Mouse (Mus musculus) small intestine, adult 2 months (tissue): Measurements from ENCODE around the gene Ubox5. TPM values are rescaled to one million over a fixed set of nuclear protein-coding genes. Genes with fewer than 3 reads are reported as not detected.
A peak's percentile ranks its signal among the peaks of the same experiment; 100 is the strongest.

Experiments used
- H3K27ac ChIP-seq: fragments of 200-500 bp; 2 replicates; pipeline ENCODE4 v1.5.1; 2012; ENCODE audit warnings: low read depth, low read length, control low read depth, inconsistent platforms; ENCODE audit not compliant: insufficient read depth
- H3K27me3 ChIP-seq: fragments of 200-500 bp; 2 replicates; pipeline ENCODE4 v1.6.1; 2012; ENCODE audit warnings: mild to moderate bottlenecking, moderate library complexity, low read length, inconsistent platforms; ENCODE audit not compliant: control insufficient read depth, insufficient read depth
- H3K36me3 ChIP-seq: fragments of 200-500 bp; 2 replicates; pipeline ENCODE4 v1.6.1; 2012; ENCODE audit warnings: mild to moderate bottlenecking, low read length, control low read depth, inconsistent platforms; ENCODE audit not compliant: control insufficient read depth, insufficient read depth
- H3K4me1 ChIP-seq: fragments of 200-500 bp; 2 replicates; pipeline ENCODE4 v1.6.1; 2012; ENCODE audit warnings: low read length, inconsistent platforms, mixed read lengths; ENCODE audit not compliant: control insufficient read depth, insufficient read depth, insufficient read length
- H3K4me3 ChIP-seq: fragments of 200-500 bp; 2 replicates; pipeline ENCODE4 v1.5.1; 2012; ENCODE audit warnings: low read depth, mild to moderate bottlenecking, control low read depth, inconsistent platforms, low read length, moderate library complexity
- CTCF ChIP-seq: fragments of 200-500 bp; IDR thresholded peaks from 2 replicates; pipeline ENCODE4 v1.5.1; 2012; ENCODE audit warnings: low read depth, mild to moderate bottlenecking, control low read depth, inconsistent platforms, low read length, moderate library complexity, mixed read lengths; ENCODE audit not compliant: insufficient replicate concordance, insufficient read length; ENCODE audit errors: extremely low read depth
- POLR2A ChIP-seq: fragments of 200-500 bp; IDR thresholded peaks from 2 replicates; pipeline ENCODE4 v1.6.1; 2012; ENCODE audit warnings: low read depth, mild to moderate bottlenecking, control low read depth, inconsistent platforms, low read length, moderate library complexity
- WGBS: fragments of 180-500 bp; shearing (Covaris S2); methylation state at CpG from one replicate; pipeline ENCODE4 v1.1.7; 2018; 5-methylcytosine and 5-hydroxymethylcytosine counted together
- polyA plus RNA-seq: library from polyadenylated mRNA; depleted of rRNA; stranded (reverse); fragments of >200 nt; gene quantifications from 2 replicates; pipeline ENCODE4 v1.2.3, GENCODE M21; 2012

Ubox5 gene
- polyA plus RNA-seq, 1 experiment = 3.4 TPM

DNA sequence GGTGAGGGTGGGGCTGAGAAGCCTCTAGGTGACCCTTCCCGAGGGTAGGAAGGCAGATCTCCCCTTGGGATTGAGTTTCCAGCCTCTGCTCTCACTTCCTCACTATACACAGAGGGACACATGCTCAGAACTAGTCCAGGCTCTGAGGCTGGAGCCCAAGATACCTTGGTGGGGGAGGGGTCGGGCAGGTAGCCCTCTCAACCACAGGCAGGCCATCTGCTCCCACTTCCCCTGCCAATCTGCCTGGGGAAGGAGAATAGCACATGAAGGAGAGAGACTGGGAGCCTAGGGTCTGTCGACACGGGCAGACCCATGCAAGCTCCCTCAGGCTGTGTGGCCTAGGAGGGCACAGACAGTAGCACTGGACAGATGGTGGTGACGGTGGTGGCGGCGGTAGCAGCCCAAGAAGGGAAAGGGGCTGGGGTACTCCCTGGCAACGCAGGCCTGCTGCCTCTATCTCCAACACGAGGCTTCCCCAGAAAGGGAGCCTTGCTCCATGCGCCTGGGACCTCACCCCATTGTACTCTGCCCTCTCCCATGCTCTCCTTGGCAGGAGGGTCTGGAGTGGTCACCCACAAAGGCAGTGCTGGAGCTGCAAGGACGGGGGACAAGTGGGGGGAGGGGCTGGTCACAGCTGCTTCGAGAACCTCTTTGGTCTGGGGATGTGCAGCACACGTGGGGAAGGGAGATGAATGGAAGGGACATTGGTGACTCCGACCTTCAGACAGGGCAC is 4.3 kb upstream of the Ubox5 start:
- Histone ChIP-seq H3K4me1 (peaks cover 30% of the 10 kb centered on the region), H3K27ac (no peak overlapping the region)

GRCm38 (mm10) chr2:130632887-130633675 is 3.2 kb upstream of the Ubox5 start:
- WGBS = 78% methylated on average over 5 of the region's 5 CpGs
- no peak overlapping the region for H3K27ac ChIP-seq
- H3K36me3 ChIP-seq = peaks cover 7% of the 10 kb centered on the region; the same call in 1 of the 2 replicates
- TF ChIP-seq POLR2A (no peak), CTCF (no peak)
- H3K4me3 ChIP-seq = no peak overlapping the region
- peaks cover 26% of the 10 kb centered on the region for H3K4me1 ChIP-seq
- H3K27me3 ChIP-seq = no peaks in the 10 kb centered on the region

More for the DNA sequence above, 4.3 kb upstream of the Ubox5 start:
- peaks cover 7% of the 10 kb centered on the region; the same call in 1 of the 2 replicates for H3K36me3 ChIP-seq
- 69% methylated on average over 14 of the region's 14 CpGs for WGBS
- TF ChIP-seq CTCF (no peak), POLR2A (no peak)
- H3K27me3 ChIP-seq = no peaks in the 10 kb centered on the region
- peak overlapping the region; percentile 27; the same call in 1 of the 2 replicates for H3K4me3 ChIP-seq

DNA sequence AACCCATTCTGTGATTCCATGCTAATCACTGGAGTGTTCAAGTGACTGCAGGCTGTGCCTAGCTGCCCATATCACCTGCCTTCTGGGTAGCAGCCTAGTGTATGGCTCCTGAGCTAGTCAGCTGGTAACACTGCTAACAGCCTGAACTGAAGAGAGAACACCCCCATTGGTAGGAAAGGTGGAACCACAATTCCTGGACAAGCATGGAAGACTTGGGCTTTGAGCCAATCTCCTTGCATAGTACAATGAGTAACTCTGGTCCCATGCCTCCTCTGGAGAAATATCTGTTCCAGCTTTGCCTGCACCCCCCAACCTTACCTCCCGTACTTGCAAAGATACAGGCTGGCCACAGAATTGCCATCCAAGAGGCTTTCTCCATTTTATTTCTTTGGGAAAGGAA is 2.6 kb upstream of the Ubox5 start:
- 70% methylated on average over 1 of the region's 1 CpGs for WGBS
- TF ChIP-seq POLR2A (no peak), CTCF (no peak)
- Histone ChIP-seq H3K4me1 (peaks cover 26% of the 10 kb centered on the region), H3K4me3 (no peak overlapping the region), H3K36me3 (peaks cover 7% of the 10 kb centered on the region; the same call in 1 of the 2 replicates), H3K27ac (no peak overlapping the region), H3K27me3 (no peaks in the 10 kb centered on the region)

- Histone ChIP-seq H3K27ac (peak overlapping the region; percentile 3), H3K4me1 (peaks cover 2% of the 10 kb centered on the region; the same call in 1 of the 2 replicates), H3K36me3 (peaks cover 7% of the 10 kb centered on the region), H3K27me3 (no peaks in the 10 kb centered on the region), H3K4me3 (peak overlapping the region; percentile 93)
- WGBS = 1% methylated on average over 37 of the region's 37 CpGs
- TF ChIP-seq POLR2A (no peak), CTCF (no peak)
These were observed 579 bp downstream of the Ubox5 start for GRCm38 (mm10) chr2:130629080-130629838.

DNA sequence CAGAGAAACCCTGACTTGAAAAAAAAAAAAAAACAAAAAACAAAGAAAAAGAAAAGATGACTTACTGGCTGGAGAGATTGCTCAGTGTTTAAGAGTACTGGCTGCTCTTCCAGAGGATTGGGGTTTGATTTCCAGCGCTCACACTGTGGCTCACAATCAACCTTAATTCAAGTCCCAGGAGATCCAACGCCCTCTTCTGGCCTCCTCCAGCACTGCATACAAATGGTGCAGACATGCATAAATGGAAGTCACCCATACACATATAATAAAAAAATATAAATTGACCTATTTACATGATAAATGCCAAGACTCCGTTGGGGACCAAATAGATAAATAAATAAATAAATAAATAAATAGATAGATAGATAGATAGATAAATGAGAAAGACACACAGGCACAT is 1.4 kb downstream of the Ubox5 start:
- H3K27me3 ChIP-seq = no peaks in the 10 kb centered on the region
- no peak overlapping the region for H3K4me3 ChIP-seq
- H3K36me3 ChIP-seq = peaks cover 10% of the 10 kb centered on the region
- H3K27ac ChIP-seq = no peak overlapping the region
- H3K4me1 ChIP-seq = no peaks in the 10 kb centered on the region; the same call in 1 of the 2 replicates
- WGBS = 54% methylated on average over 3 of the region's 3 CpGs
- TF ChIP-seq CTCF (no peak), POLR2A (no peak)

DNA sequence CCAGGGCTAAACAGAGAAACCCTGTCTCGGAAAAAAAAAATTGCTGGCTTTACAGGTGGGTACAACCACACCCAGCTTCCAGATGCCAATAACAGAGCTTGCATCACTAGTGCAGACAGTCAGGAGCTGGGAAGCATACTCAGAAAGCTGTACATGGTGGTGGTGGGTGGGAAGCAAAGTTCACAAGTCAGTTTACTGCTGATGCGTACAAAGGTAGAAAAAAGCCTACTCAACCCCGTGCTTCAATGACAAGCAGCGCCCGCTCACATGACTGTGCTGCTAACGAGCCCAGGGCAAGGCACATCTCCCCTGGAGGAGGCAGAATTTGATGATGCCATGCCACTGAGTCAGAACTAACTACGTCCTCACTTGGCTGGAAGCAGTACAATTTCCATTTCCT is 10.9 kb downstream of the Ubox5 start:
- no peak for TF ChIP-seq POLR2A
- no peak for TF ChIP-seq CTCF
- no peak overlapping the region for H3K4me3 ChIP-seq
- H3K4me1 ChIP-seq = no peaks in the 10 kb centered on the region
- peaks cover 42% of the 10 kb centered on the region for H3K36me3 ChIP-seq
- H3K27ac ChIP-seq = no peak overlapping the region
- no peaks in the 10 kb centered on the region for H3K27me3 ChIP-seq
- WGBS = 85% methylated on average over 7 of the region's 7 CpGs

GRCm38 (mm10) chr2:130613091-130613490 is 16.7 kb downstream of the Ubox5 start:
- Histone ChIP-seq H3K27ac (no peak overlapping the region), H3K36me3 (peaks cover 25% of the 10 kb centered on the region), H3K27me3 (no peaks in the 10 kb centered on the region), H3K4me1 (no peaks in the 10 kb centered on the region), H3K4me3 (no peak overlapping the region)
- peak; percentile 51; the same call in 1 of the 2 replicates for TF ChIP-seq CTCF
- TF ChIP-seq POLR2A = no peak
- 65% methylated on average over 3 of the region's 3 CpGs for WGBS
